Comparison of ENCODE assay signal across 9 mouse cellular contexts in genomic region chr3:152958358-152959150, GRCm38 (mm10). TPM values are rescaled to one million over a fixed set of nuclear protein-coding genes. Genes with fewer than 3 reads are reported as not detected.
DNase-seq lines count a peak whose midpoint lies in the region; ATAC-seq lines count a peak whose summit lies in the region.
"Had no signal": no experiment of that assay in that cellular context is flagged by ENCODE, and none has a peak within 500 bp of the region (broad histone marks: within the 10 kb centered on the region; RNA-seq: fewer than 3 reads in every experiment).

No protein-coding gene starts in this region.

- no peaks in the 10 kb centered on the region for H3K9me3 ChIP-seq in heart, embryonic 10.5 days
- H3K9me3 ChIP-seq in limb, embryonic 11.5 days (ENCODE audit: control insufficient read depth, low read length): no peaks in the 10 kb centered on the region
- H3K9me3 ChIP-seq: hindbrain, embryonic 15.5 days had no signal

- no peak overlapping the region for H3K4me3 ChIP-seq in heart, embryonic 10.5 days
- H3K4me3 ChIP-seq in limb, embryonic 11.5 days (ENCODE audit: low read depth, low read length): no peak overlapping the region
- H3K4me3 ChIP-seq: hindbrain, embryonic 15.5 days had no signal

- WGBS in heart, embryonic 10.5 days: 60% methylated on average over 11 of the region's 11 CpGs
- WGBS in limb, embryonic 11.5 days: 68% methylated on average over 11 of the region's 11 CpGs

- H3K27ac ChIP-seq in heart, embryonic 10.5 days: no peak overlapping the region
- no peak overlapping the region for H3K27ac ChIP-seq in limb, embryonic 11.5 days (replicated peaks; ENCODE audit: low read depth, low read length)
- H3K27ac ChIP-seq: hindbrain, embryonic 15.5 days had no signal

- H3K4me1 ChIP-seq in heart, embryonic 10.5 days: no peaks in the 10 kb centered on the region
- no peaks in the 10 kb centered on the region for H3K4me1 ChIP-seq in limb, embryonic 11.5 days (ENCODE audit: control insufficient read depth, insufficient read depth, low read length)
- H3K4me1 ChIP-seq: hindbrain, embryonic 15.5 days had no signal

- no peak overlapping the region for H3K9ac ChIP-seq in limb, embryonic 11.5 days (ENCODE audit: low read length)
- H3K9ac ChIP-seq: hindbrain, embryonic 15.5 days had no signal

- peak; percentile 67 for ATAC-seq in activated CD4-positive, CD25-positive, alpha-beta regulatory T cell, adult 4 months
- no peak for ATAC-seq in limb, embryonic 11.5 days (ENCODE audit: insufficient number of reproducible peaks, low FRiP score, low TSS enrichment, low read depth)
- no peak; the same call in 1 of the 2 replicates for ATAC-seq in erythroblast, adult 5-6 weeks (replicated peaks; ENCODE audit: low FRiP score, poor library complexity, severe bottlenecking)

- peak; percentile 55 for DNase-seq in right cerebral cortex, adult 18-20 months
- DNase-seq in right cerebral cortex, postnatal 25 days: no peak
- DNase-seq in cerebellum, adult 9-11 months: peak; percentile 46
- peak; percentile 81 for DNase-seq in heart, embryonic 10.5 days (ENCODE audit: low spot score)
- DNase-seq in limb, embryonic 11.5 days (ENCODE audit: low spot score): peak; percentile 79
- peak; percentile 68 for DNase-seq in retina, postnatal 7 days (ENCODE audit: low read depth, low spot score)

- H3K27me3 ChIP-seq in heart, embryonic 10.5 days (ENCODE audit: insufficient read depth, poor library complexity, severe bottlenecking): no peaks in the 10 kb centered on the region
- no peaks in the 10 kb centered on the region for H3K27me3 ChIP-seq in limb, embryonic 11.5 days (ENCODE audit: control insufficient read depth, insufficient read depth, low read length)
- H3K27me3 ChIP-seq: hindbrain, embryonic 15.5 days had no signal

- no peak overlapping the region for H3K4me2 ChIP-seq in limb, embryonic 11.5 days (ENCODE audit: low read depth, severe bottlenecking)
- H3K4me2 ChIP-seq: hindbrain, embryonic 15.5 days had no signal

- H3K36me3 ChIP-seq in heart, embryonic 10.5 days: no peaks in the 10 kb centered on the region
- H3K36me3 ChIP-seq in limb, embryonic 11.5 days (ENCODE audit: control insufficient read depth, insufficient read depth, low read length): no peaks in the 10 kb centered on the region
- H3K36me3 ChIP-seq: hindbrain, embryonic 15.5 days had no signal

RNA-seq across cellular contexts. Expression of gene St6galnac5, which starts 23.5 kb away (rescaled TPM):
- polyA plus RNA-seq in activated CD4-positive, CD25-positive, alpha-beta regulatory T cell, adult 4 months (2017; shearing (Covaris generic)): under 1 TPM in 1 of 2 experiments, not detected in 1; 0.40 TPM
- polyA plus RNA-seq in heart, embryonic 10.5 days (2016; fragmentation: Nextera tagmentation; extraction: Ambion mirVana): 0.70 and 1.3 TPM in 2 replicates
- polyA plus RNA-seq in limb, embryonic 11.5 days (2014; fragmentation: Nextera tagmentation; extraction: Ambion mirVana): 0.55 and 0.96 TPM in 2 replicates
- not detected in 2 replicates for total RNA-seq in erythroblast, adult 5-6 weeks (2015; ENCODE audit: low replicate concordance)
- not detected in 2 replicates for total RNA-seq in erythroblast, adult 5-6 weeks (2017; ENCODE audit: low replicate concordance)
